Mouse (Mus musculus): ENCODE results near the gene Dyx1c1. TPM values are rescaled to one million over a fixed set of nuclear protein-coding genes. Genes with fewer than 3 reads are reported as not detected.

The Dyx1c1 gene
- total and polyA plus RNA-seq, 2 experiments from 2014 or later = 0.51 TPM; not detected in 1

DNA sequence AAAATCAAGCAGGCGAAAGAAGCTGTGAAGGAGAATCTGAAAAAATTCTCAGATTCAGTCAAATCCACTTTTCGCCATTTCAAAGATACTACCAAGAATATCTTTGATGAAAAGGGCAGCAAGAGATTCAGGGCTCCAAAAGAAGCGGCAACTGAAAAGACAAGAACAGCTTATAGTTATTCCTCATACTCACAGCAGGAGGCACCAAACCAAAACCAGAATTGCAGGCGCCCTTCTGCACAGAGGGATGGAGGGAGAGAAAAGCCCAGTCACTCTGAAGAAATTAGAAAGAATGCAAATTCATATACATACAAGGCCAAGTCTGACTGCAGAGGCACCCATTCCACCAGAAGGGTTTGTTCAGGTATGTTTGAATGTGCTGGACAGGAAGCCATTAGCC, 54.0 kb downstream of the Dyx1c1 start:
- H3K36me3 ChIP-seq (replicated peaks; ENCODE audit: control insufficient read depth, insufficient read depth, low read length) = peaks cover 77% of the 10 kb centered on the region
- DNase-seq (ENCODE audit: low spot score) (no peak), ATAC-seq (ENCODE audit: insufficient read depth, low read depth) (no peak)
- WGBS = 82% methylated on average over 4 of the region's 4 CpGs
- no peaks in the 10 kb centered on the region for H3K27me3 ChIP-seq (ENCODE audit: control insufficient read depth, insufficient read depth, low read length)
- H3K9ac ChIP-seq (replicated peaks; ENCODE audit: low read depth, low read length) = no peak overlapping the region
- H3K4me1 ChIP-seq (ENCODE audit: control insufficient read depth, insufficient read depth) = no peaks in the 10 kb centered on the region
- no peak overlapping the region for H3K4me3 ChIP-seq (ENCODE audit: low read depth, low read length)
- H3K4me2 ChIP-seq (ENCODE audit: low read depth, low read length) = no peak overlapping the region
- H3K9me3 ChIP-seq (replicated peaks; ENCODE audit: control insufficient read depth, low read length) = no peaks in the 10 kb centered on the region
- no peak for TF ChIP-seq EP300 (IDR thresholded peaks at IDR 0.05; ENCODE audit: low read depth)
- 0 out of 2 replicates have a peak, but pooled peaks have one; percentile 11 for TF ChIP-seq CTCF (IDR thresholded peaks at IDR 0.05; ENCODE audit: low read depth)
- H3K27ac ChIP-seq (ENCODE audit: low read depth) = no peak overlapping the region

DNA sequence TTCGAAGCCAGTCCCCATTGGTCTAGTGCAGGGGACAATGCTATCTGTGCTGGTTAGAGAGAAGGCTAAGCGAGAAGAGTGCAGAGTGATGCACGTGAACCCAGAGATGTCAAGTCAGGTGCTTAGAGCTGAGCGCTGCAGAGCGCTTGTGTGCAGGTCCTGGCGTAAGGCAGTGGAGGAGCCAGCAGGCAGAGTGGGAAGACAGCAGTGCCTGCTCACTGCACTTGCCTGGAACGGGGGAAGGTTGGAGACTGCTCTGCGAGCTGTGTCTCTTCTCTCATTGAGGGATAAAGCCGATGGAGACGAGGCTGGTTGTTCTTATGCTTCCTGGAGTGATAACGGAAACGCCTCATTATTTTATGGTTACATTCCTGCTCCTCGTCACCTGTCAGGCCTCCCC, 56.1 kb downstream of the Dyx1c1 start:
- H3K9ac ChIP-seq (replicated peaks; ENCODE audit: low read depth, low read length) = no peak overlapping the region
- TF ChIP-seq CTCF (IDR thresholded peaks at IDR 0.05; ENCODE audit: low read depth) = no peak
- no peak for TF ChIP-seq EP300 (IDR thresholded peaks at IDR 0.05; ENCODE audit: low read depth)
- no peak overlapping the region for H3K27ac ChIP-seq (ENCODE audit: low read depth)
- H3K4me1 ChIP-seq (ENCODE audit: control insufficient read depth, insufficient read depth) = no peaks in the 10 kb centered on the region
- 60% methylated on average over 13 of the region's 13 CpGs for WGBS
- no peaks in the 10 kb centered on the region for H3K9me3 ChIP-seq (replicated peaks; ENCODE audit: control insufficient read depth, low read length)
- H3K27me3 ChIP-seq (ENCODE audit: control insufficient read depth, insufficient read depth, low read length) = no peaks in the 10 kb centered on the region
- H3K36me3 ChIP-seq (replicated peaks; ENCODE audit: control insufficient read depth, insufficient read depth, low read length) = peaks cover 85% of the 10 kb centered on the region
- no peak for DNase-seq (ENCODE audit: low spot score)
- H3K4me2 ChIP-seq (ENCODE audit: low read depth, low read length) = no peak overlapping the region
- H3K4me3 ChIP-seq (ENCODE audit: low read depth, low read length) = no peak overlapping the region
- ATAC-seq (ENCODE audit: insufficient read depth, low read depth) = no peak

GRCm38 (mm10) chr9:73019841-73020240, 61.3 kb downstream of the Dyx1c1 start:
- no peak for ATAC-seq (ENCODE audit: insufficient read depth, low read depth)
- Histone ChIP-seq H3K27me3 (ENCODE audit: control insufficient read depth, insufficient read depth, low read length) (no peaks in the 10 kb centered on the region), H3K4me2 (ENCODE audit: low read depth, low read length) (no peak overlapping the region), H3K4me1 (ENCODE audit: control insufficient read depth, insufficient read depth) (no peaks in the 10 kb centered on the region), H3K36me3 (replicated peaks; ENCODE audit: control insufficient read depth, insufficient read depth, low read length) (peaks cover 59% of the 10 kb centered on the region), H3K9me3 (replicated peaks; ENCODE audit: control insufficient read depth, low read length) (no peaks in the 10 kb centered on the region), H3K9ac (replicated peaks; ENCODE audit: low read depth, low read length) (no peak overlapping the region), H3K27ac (ENCODE audit: low read depth) (no peak overlapping the region), H3K4me3 (ENCODE audit: low read depth, low read length) (no peak overlapping the region)
- DNase-seq (ENCODE audit: low spot score) = no peak
- 71% methylated on average over 10 of the region's 10 CpGs for WGBS
- TF ChIP-seq CTCF (IDR thresholded peaks at IDR 0.05; ENCODE audit: low read depth) (no peak), EP300 (IDR thresholded peaks at IDR 0.05; ENCODE audit: low read depth) (no peak)

GRCm38 (mm10) chr9:73020566-73021097, 62.0 kb downstream of the Dyx1c1 start:
- Histone ChIP-seq H3K9me3 (replicated peaks; ENCODE audit: control insufficient read depth, low read length) (no peaks in the 10 kb centered on the region), H3K4me2 (ENCODE audit: low read depth, low read length) (no peak overlapping the region), H3K27ac (ENCODE audit: low read depth) (no peak overlapping the region), H3K4me1 (ENCODE audit: control insufficient read depth, insufficient read depth) (no peaks in the 10 kb centered on the region), H3K9ac (replicated peaks; ENCODE audit: low read depth, low read length) (no peak overlapping the region), H3K27me3 (ENCODE audit: control insufficient read depth, insufficient read depth, low read length) (no peaks in the 10 kb centered on the region), H3K4me3 (ENCODE audit: low read depth, low read length) (no peak overlapping the region), H3K36me3 (replicated peaks; ENCODE audit: control insufficient read depth, insufficient read depth, low read length) (peaks cover 51% of the 10 kb centered on the region)
- ATAC-seq (ENCODE audit: insufficient read depth, low read depth) (no peak), DNase-seq (ENCODE audit: low spot score) (no peak)
- 88% methylated on average over 5 of the region's 5 CpGs for WGBS
- TF ChIP-seq EP300 (IDR thresholded peaks at IDR 0.05; ENCODE audit: low read depth) = no peak
- TF ChIP-seq CTCF (IDR thresholded peaks at IDR 0.05; ENCODE audit: low read depth) = no peak

Small RNA genes within 50 kb of the gene (microRNA-seq; reads per million reads assigned to microRNA genes)
- not detected for gene Gm27353

Other genes starting within 250 kb of the Dyx1c1 start
- 0.04 and 0.73 TPM in 2 replicates for gene Prtg, start 151.9 kb upstream of the Dyx1c1 start, total RNA-seq (2014; rRNA removed; ENCODE audit: low replicate concordance)
- gene Prtg, start 151.9 kb upstream of the Dyx1c1 start, polyA plus RNA-seq (2015; fragmentation: Nextera tagmentation; extraction: Ambion mirVana) = 0.15 and 0.31 TPM in 2 replicates
- gene Pygo1, start 33.1 kb upstream of the Dyx1c1 start, total RNA-seq (2014; rRNA removed; ENCODE audit: low replicate concordance) = 1.9 and 2.2 TPM in 2 replicates
- 1.5 and 1.6 TPM in 2 replicates for gene Pygo1, start 33.1 kb upstream of the Dyx1c1 start, polyA plus RNA-seq (2015; fragmentation: Nextera tagmentation; extraction: Ambion mirVana)
- gene Gm44503, start 67 bp downstream of the Dyx1c1 start, total RNA-seq (2014; rRNA removed; ENCODE audit: low replicate concordance) = not detected in 2 replicates
- gene Gm44503, start 67 bp downstream of the Dyx1c1 start, polyA plus RNA-seq (2015; fragmentation: Nextera tagmentation; extraction: Ambion mirVana) = not detected in 2 replicates
- gene Ccpg1os, start 26.6 kb downstream of the Dyx1c1 start, total RNA-seq (2014; rRNA removed; ENCODE audit: low replicate concordance) = 0.85 and 28.0 TPM in 2 replicates
- gene Ccpg1os, start 26.6 kb downstream of the Dyx1c1 start, polyA plus RNA-seq (2015; fragmentation: Nextera tagmentation; extraction: Ambion mirVana) = 15.8 and 19.0 TPM in 2 replicates
- 8.3 and 11.3 TPM in 2 replicates for gene Ccpg1, start 26.6 kb downstream of the Dyx1c1 start, total RNA-seq (2014; rRNA removed; ENCODE audit: low replicate concordance)
- gene Ccpg1, start 26.6 kb downstream of the Dyx1c1 start, polyA plus RNA-seq (2015; fragmentation: Nextera tagmentation; extraction: Ambion mirVana) = 27.2 and 27.3 TPM in 2 replicates
- 3.0 and 8.8 TPM in 2 replicates for gene Pigb, start 81.6 kb downstream of the Dyx1c1 start, total RNA-seq (2014; rRNA removed; ENCODE audit: low replicate concordance)
- 1.9 and 2.5 TPM in 2 replicates for gene Pigb, start 81.6 kb downstream of the Dyx1c1 start, polyA plus RNA-seq (2015; fragmentation: Nextera tagmentation; extraction: Ambion mirVana)
- 3.1 and 4.0 TPM in 2 replicates for gene Rab27a, start 86.1 kb downstream of the Dyx1c1 start, total RNA-seq (2014; rRNA removed; ENCODE audit: low replicate concordance)
- gene Rab27a, start 86.1 kb downstream of the Dyx1c1 start, polyA plus RNA-seq (2015; fragmentation: Nextera tagmentation; extraction: Ambion mirVana) = 1.7 and 2.7 TPM in 2 replicates
- gene Khdc3, start 143.1 kb downstream of the Dyx1c1 start, total RNA-seq (2014; rRNA removed; ENCODE audit: low replicate concordance) = not detected in 2 replicates
- not detected in 2 replicates for gene Khdc3, start 143.1 kb downstream of the Dyx1c1 start, polyA plus RNA-seq (2015; fragmentation: Nextera tagmentation; extraction: Ambion mirVana)
- gene Gm20509, start 143.7 kb downstream of the Dyx1c1 start, total RNA-seq (2014; rRNA removed; ENCODE audit: low replicate concordance) = not detected in 2 replicates
- gene Gm20509, start 143.7 kb downstream of the Dyx1c1 start, polyA plus RNA-seq (2015; fragmentation: Nextera tagmentation; extraction: Ambion mirVana) = not detected in 2 replicates
- gene Rsl24d1, start 154.6 kb downstream of the Dyx1c1 start, total RNA-seq (2014; rRNA removed; ENCODE audit: low replicate concordance) = 51.6 and 65.0 TPM in 2 replicates
- 70.4 and 71.4 TPM in 2 replicates for gene Rsl24d1, start 154.6 kb downstream of the Dyx1c1 start, polyA plus RNA-seq (2015; fragmentation: Nextera tagmentation; extraction: Ambion mirVana)